Comparison of ENCODE assay signal across 8 mouse cellular contexts in the genomic region with DNA sequence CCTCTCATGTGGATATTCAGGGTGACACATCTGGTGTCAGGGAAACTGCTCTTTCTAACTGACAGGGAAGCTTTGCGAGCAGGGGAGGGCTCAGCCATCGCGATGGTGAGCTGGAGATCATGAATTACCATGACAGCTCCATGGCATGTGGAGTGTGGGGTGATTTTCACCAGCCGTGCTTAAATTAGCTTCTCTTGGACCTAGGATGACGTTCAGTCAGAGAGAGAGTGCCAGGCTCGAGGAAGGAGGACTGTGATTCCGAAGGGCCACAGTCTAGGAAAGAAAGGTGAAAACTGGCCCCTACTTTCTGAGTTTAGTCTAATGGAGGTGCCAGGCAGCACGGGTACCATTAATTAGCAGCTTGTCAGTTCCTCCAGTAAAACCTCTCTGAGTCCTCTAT.
DNase-seq lines count a peak whose midpoint lies in the region; ATAC-seq lines count a peak whose summit lies in the region.

No protein-coding gene starts in this region.

- peaks cover 7% of the 10 kb centered on the region; the same call in 1 of the 2 replicates for H3K36me3 ChIP-seq in embryonic facial prominence, embryonic 10.5 days (replicated peaks)
- no peaks in the 10 kb centered on the region for H3K36me3 ChIP-seq in midbrain, embryonic 13.5 days

- intact Hi-C loops in left cerebral cortex, postnatal 36 days (cut with DNase I), result no loop called here

- H3K27me3 ChIP-seq in embryonic facial prominence, embryonic 10.5 days (replicated peaks; ENCODE audit: low read depth, poor library complexity, severe bottlenecking), result no peaks in the 10 kb centered on the region
- no peaks in the 10 kb centered on the region for H3K27me3 ChIP-seq in midbrain, embryonic 13.5 days

- WGBS in embryonic facial prominence, embryonic 10.5 days, result 63% methylated on average over 8 of the region's 8 CpGs
- WGBS in midbrain, embryonic 13.5 days, result 14% methylated on average over 8 of the region's 8 CpGs

- H3K9me3 ChIP-seq in embryonic facial prominence, embryonic 10.5 days, result no peaks in the 10 kb centered on the region
- no peaks in the 10 kb centered on the region for H3K9me3 ChIP-seq in midbrain, embryonic 13.5 days

- peak; percentile 12; the same call in 1 of the 2 replicates for ATAC-seq in midbrain, embryonic 13.5 days

- H3K4me1 ChIP-seq in embryonic facial prominence, embryonic 10.5 days, result peaks cover 56% of the 10 kb centered on the region
- peaks cover 52% of the 10 kb centered on the region for H3K4me1 ChIP-seq in midbrain, embryonic 13.5 days (replicated peaks)

- no peak overlapping the region for H3K9ac ChIP-seq in midbrain, embryonic 13.5 days (replicated peaks)

- peak; percentile 31 to 34 for DNase-seq in cerebellum, postnatal 14 days
- DNase-seq in cerebellum, postnatal 36 days, result no peak
- no peak for DNase-seq in embryonic facial prominence, embryonic 10.5 days (ENCODE audit: low spot score)
- DNase-seq in heart, postnatal 4 days, result peak; percentile 27
- no peak for DNase-seq in spleen, postnatal 14 days (ENCODE audit: low spot score in 2 of 2)
- DNase-seq in left cerebral cortex, postnatal 36 days (ENCODE audit: low spot score in 2 of 2), result no peak
- DNase-seq in adrenal gland, adult 2 months, result no peak

- 0 out of 2 replicates have a peak overlapping the region, but pooled peaks have one; percentile 32 for H3K27ac ChIP-seq in embryonic facial prominence, embryonic 10.5 days (replicated peaks)
- peak overlapping the region; percentile 57; the same call in 1 of the 2 replicates for H3K27ac ChIP-seq in midbrain, embryonic 13.5 days

- no peak overlapping the region for H3K4me3 ChIP-seq in embryonic facial prominence, embryonic 10.5 days
- H3K4me3 ChIP-seq in midbrain, embryonic 13.5 days (replicated peaks), result no peak overlapping the region

- no peak overlapping the region for H3K4me2 ChIP-seq in midbrain, embryonic 13.5 days (replicated peaks)

Comparison
In these comparisons a context has a peak if more than half of its experiments do, and no peak if none do; other contexts are left out.
1. DNase-seq: peak in cerebellum, postnatal 14 days (2 of 2) and heart, postnatal 4 days (single experiment); none in cerebellum, postnatal 36 days (0 of 2), embryonic facial prominence, embryonic 10.5 days (single experiment), spleen, postnatal 14 days (0 of 2), left cerebral cortex, postnatal 36 days (0 of 2) and adrenal gland, adult 2 months (single experiment).